In genomic region chr12:104440087-104440760, GRCm38 (mm10) we compare ENCODE assay signal across 9 mouse cellular contexts. TPM values are rescaled to one million over a fixed set of nuclear protein-coding genes. Genes with fewer than 3 reads are reported as not detected.
DNase-seq lines count a peak whose midpoint lies in the region; ATAC-seq lines count a peak whose summit lies in the region.
"Had no signal": no experiment of that assay in that cellular context is flagged by ENCODE, and none has a peak within 500 bp of the region (broad histone marks: within the 10 kb centered on the region; RNA-seq: fewer than 3 reads in every experiment).

No protein-coding gene starts in this region.

- H3K4me2 ChIP-seq in embryonic facial prominence, embryonic 11.5 days (ENCODE audit: low read depth, low read length), result no peak overlapping the region
- H3K4me2 ChIP-seq in midbrain, embryonic 16.5 days (ENCODE audit: low read length), result no peak overlapping the region
- H3K4me2 ChIP-seq in stomach, embryonic 15.5 days, result 0 out of 2 replicates have a peak overlapping the region, but pooled peaks have one; percentile 1

- H3K9ac ChIP-seq in embryonic facial prominence, embryonic 11.5 days (replicated peaks; ENCODE audit: low read length), result 0 out of 2 replicates have a peak overlapping the region, but pooled peaks have one; percentile 28
- no peak overlapping the region for H3K9ac ChIP-seq in midbrain, embryonic 16.5 days (ENCODE audit: low read depth, low read length)
- no peak overlapping the region for H3K9ac ChIP-seq in stomach, embryonic 15.5 days

- intact Hi-C loops in left cerebral cortex, postnatal 36 days (cut with DNase I), result loop anchor here (1.0 to 5.0 kb wide), 2 partner anchors 257 to 499 kb away; no protein-coding TSS in a partner anchor

- no peak overlapping the region for H3K27ac ChIP-seq in embryonic facial prominence, embryonic 11.5 days (replicated peaks; ENCODE audit: low read depth, low read length)
- no peak overlapping the region for H3K27ac ChIP-seq in midbrain, embryonic 16.5 days (ENCODE audit: low read length)
- no peak overlapping the region for H3K27ac ChIP-seq in stomach, embryonic 15.5 days

- no peaks in the 10 kb centered on the region for H3K4me1 ChIP-seq in embryonic facial prominence, embryonic 11.5 days (ENCODE audit: control insufficient read depth, insufficient read depth, low read length)
- H3K4me1 ChIP-seq in midbrain, embryonic 16.5 days (ENCODE audit: control insufficient read depth, insufficient read depth, low read length), result no peaks in the 10 kb centered on the region
- H3K4me1 ChIP-seq in stomach, embryonic 15.5 days, result no peaks in the 10 kb centered on the region

- no peaks in the 10 kb centered on the region for H3K36me3 ChIP-seq in embryonic facial prominence, embryonic 11.5 days (replicated peaks; ENCODE audit: control insufficient read depth, insufficient read depth, low read depth, low read length)
- no peaks in the 10 kb centered on the region for H3K36me3 ChIP-seq in midbrain, embryonic 16.5 days (ENCODE audit: control insufficient read depth, insufficient read depth, low read length)
- no peaks in the 10 kb centered on the region for H3K36me3 ChIP-seq in stomach, embryonic 15.5 days
- H3K36me3 ChIP-seq: G1E had no signal

- H3K27me3 ChIP-seq in embryonic facial prominence, embryonic 11.5 days (ENCODE audit: control insufficient read depth, insufficient read depth, low read length), result no peaks in the 10 kb centered on the region
- H3K27me3 ChIP-seq in midbrain, embryonic 16.5 days (ENCODE audit: control insufficient read depth, insufficient read depth, low read depth, low read length), result 0 out of 2 replicates have a peak, but pooled peaks cover 3% of the 10 kb centered on the region
- H3K27me3 ChIP-seq in stomach, embryonic 15.5 days (replicated peaks), result no peaks in the 10 kb centered on the region; the same call in none of the 2 replicates

- H3K9me3 ChIP-seq in embryonic facial prominence, embryonic 11.5 days (replicated peaks; ENCODE audit: control insufficient read depth, low read length), result no peaks in the 10 kb centered on the region
- no peaks in the 10 kb centered on the region for H3K9me3 ChIP-seq in midbrain, embryonic 16.5 days (replicated peaks; ENCODE audit: control insufficient read depth, low read length, poor library complexity, severe bottlenecking)
- H3K9me3 ChIP-seq in stomach, embryonic 15.5 days, result no peaks in the 10 kb centered on the region

- 9% methylated on average over 22 of the region's 22 CpGs for WGBS in embryonic facial prominence, embryonic 11.5 days
- WGBS in midbrain, embryonic 16.5 days, result 13% methylated on average over 22 of the region's 22 CpGs
- 11% methylated on average over 22 of the region's 22 CpGs for WGBS in stomach, embryonic 15.5 days

- DNase-seq in spleen, adult 18-20 months, result peak; percentile 14 to 65
- DNase-seq in spleen, adult 12 weeks (ENCODE audit: low spot score), result no peak
- peak; percentile 93 for DNase-seq in embryonic facial prominence, embryonic 11.5 days (ENCODE audit: low spot score)
- peak; percentile 71 to 93 for DNase-seq in heart, adult 18-20 months
- DNase-seq in kidney, adult 18-20 months, result peak; percentile 87
- peak; percentile 78 to 88 for DNase-seq in left cerebral cortex, postnatal 36 days (ENCODE audit: low spot score in 2 of 2)

- ATAC-seq in embryonic facial prominence, embryonic 11.5 days (replicated peaks; ENCODE audit: insufficient number of reproducible peaks, low FRiP score, low TSS enrichment, low read depth), result peak; percentile 76
- ATAC-seq in midbrain, embryonic 16.5 days, result peak; percentile 82
- no peak for ATAC-seq in stomach, embryonic 15.5 days (ENCODE audit: insufficient read depth, low FRiP score, low read depth)

- no peak overlapping the region for H3K4me3 ChIP-seq in embryonic facial prominence, embryonic 11.5 days (ENCODE audit: low read depth, low read length)
- H3K4me3 ChIP-seq in midbrain, embryonic 16.5 days (ENCODE audit: low read depth, low read length), result no peak overlapping the region
- H3K4me3 ChIP-seq in stomach, embryonic 15.5 days (replicated peaks), result no peak overlapping the region

RNA-seq across cellular contexts. Expression of gene Gsc, which starts 32.9 kb away (rescaled TPM):
- 30.3 and 34.6 TPM in 2 replicates for polyA plus RNA-seq in embryonic facial prominence, embryonic 11.5 days (2014; fragmentation: Nextera tagmentation; extraction: Ambion mirVana)
- not detected for total RNA-seq in heart, adult 18-20 months (2021)
- not detected for total RNA-seq in left cerebral cortex, postnatal 36 days (2021)
- 0.50 and 1.0 TPM in 2 replicates for polyA plus RNA-seq in midbrain, embryonic 16.5 days (2015; fragmentation: Nextera tagmentation; extraction: Ambion mirVana)
- 0.60 and 1.4 TPM in 2 replicates for polyA plus RNA-seq in stomach, embryonic 15.5 days (2015; fragmentation: Nextera tagmentation; extraction: Ambion mirVana)
- total RNA-seq: G1E had no signal
- polyA plus RNA-seq: G1E had no signal

RNA-seq across cellular contexts. Expression of gene Serpina3n, which starts 33.7 kb away (rescaled TPM):
- polyA plus RNA-seq in embryonic facial prominence, embryonic 11.5 days (2014; fragmentation: Nextera tagmentation; extraction: Ambion mirVana), result 0.10 and 0.13 TPM in 2 replicates
- 10 to 100 TPM in 1 of 2 experiments, 1 to 10 TPM in 1; 9.0 to 11.2 TPM for total RNA-seq in heart, adult 18-20 months (2021)
- 10 to 100 TPM; 10.5 to 11.8 TPM for total RNA-seq in left cerebral cortex, postnatal 36 days (2021)
- 0.32 and 1.4 TPM in 2 replicates for polyA plus RNA-seq in midbrain, embryonic 16.5 days (2015; fragmentation: Nextera tagmentation; extraction: Ambion mirVana)
- not detected in 2 replicates for polyA plus RNA-seq in stomach, embryonic 15.5 days (2015; fragmentation: Nextera tagmentation; extraction: Ambion mirVana)
- total RNA-seq: G1E had no signal
- polyA plus RNA-seq: G1E had no signal

Comparison
In these comparisons a context has a peak if more than half of its experiments do, and no peak if none do; other contexts are left out.
1. RNA of gene Gsc, which starts 32.9 kb away (polyA plus RNA-seq): 30.3 to 34.6 TPM in embryonic facial prominence, embryonic 11.5 days; 0.50 to 1.0 TPM in midbrain, embryonic 16.5 days and 0.60 to 1.4 TPM in stomach, embryonic 15.5 days; every median in the first group is over 10 times any median in the second.